Mouse (Mus musculus) intestine, embryonic 15.5 days (tissue): ENCODE measurements around the gene Hmox2. TPM values are rescaled to one million over a fixed set of nuclear protein-coding genes. Genes with fewer than 3 reads are reported as not detected.
A peak's percentile ranks its signal among the peaks of the same experiment; 100 is the strongest.

ENCODE experiments used
- ATAC-seq: fragments of 200-750 bp; cut with Nextera tagmentation; 2 replicates; pipeline ENCODE4 v1.8.0; 2017; ENCODE audit warnings: moderate TSS enrichment, moderate library complexity
- H3K27ac ChIP-seq: fragments of 300-500 bp; sonication (generic); 2 replicates; pipeline ENCODE4 v1.5.1; 2015; ENCODE audit warnings: mild to moderate bottlenecking, inconsistent platforms
- H3K27me3 ChIP-seq: fragments of 300-500 bp; sonication (generic); replicated peaks from 2 replicates; pipeline ENCODE4 v1.6.1; 2015; ENCODE audit warnings: inconsistent platforms
- H3K36me3 ChIP-seq: fragments of 300-500 bp; sonication (generic); 2 replicates; pipeline ENCODE4 v1.6.1; 2015; ENCODE audit warnings: inconsistent platforms
- H3K4me1 ChIP-seq: fragments of 300-500 bp; sonication (generic); replicated peaks from 2 replicates; pipeline ENCODE4 v1.6.1; 2015; ENCODE audit warnings: inconsistent platforms
- H3K4me2 ChIP-seq: fragments of 300-500 bp; sonication (generic); replicated peaks from 2 replicates; pipeline ENCODE4 v1.6.1; 2015; ENCODE audit warnings: mild to moderate bottlenecking, inconsistent platforms
- H3K4me3 ChIP-seq: fragments of 300-500 bp; sonication (generic); replicated peaks from 2 replicates; pipeline ENCODE4 v1.5.1; 2015; ENCODE audit warnings: inconsistent platforms
- H3K9ac ChIP-seq: fragments of 300-500 bp; sonication (generic); 2 replicates; pipeline ENCODE4 v1.6.1; 2015; ENCODE audit warnings: inconsistent platforms
- H3K9me3 ChIP-seq: fragments of 300-500 bp; sonication (generic); 2 replicates; pipeline ENCODE4 v1.6.1; 2016; ENCODE audit warnings: inconsistent platforms
- WGBS: fragments of 180-500 bp; shearing (Covaris S2); methylation state at CpG from one replicate; pipeline ENCODE4 v1.1.7; 2015; 5-methylcytosine and 5-hydroxymethylcytosine counted together
- polyA plus RNA-seq: library from polyadenylated mRNA; unstranded; fragments of >200 nt; fragmentation: Nextera tagmentation; extraction: Ambion mirVana; gene quantifications from 2 replicates; pipeline ENCODE4 v1.2.1, GENCODE M21; 2015

The Hmox2 gene
- polyA plus RNA-seq, 1 experiment from 2014 or later, result 90.4 TPM

DNA sequence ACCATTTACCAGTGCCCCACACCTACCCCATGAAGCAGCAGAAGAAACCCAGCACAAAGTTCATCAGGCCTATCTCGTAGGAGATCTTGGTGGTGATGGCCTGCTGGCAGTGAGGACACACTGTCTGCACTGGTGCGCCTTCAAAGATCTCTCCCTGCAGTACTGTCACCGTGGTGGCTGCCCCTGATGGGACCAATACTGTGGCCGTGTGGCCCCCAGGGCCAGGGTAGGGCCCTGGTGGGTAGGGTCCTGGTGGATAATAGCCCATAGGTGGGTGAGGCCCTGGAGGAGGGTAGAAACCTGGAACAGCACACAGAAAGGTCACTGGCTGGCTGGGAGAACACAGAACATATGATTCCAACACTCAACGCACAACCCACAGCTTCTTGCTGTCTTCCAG, 42.6 kb downstream of the Hmox2 start:
- H3K9me3 ChIP-seq, result no peaks in the 10 kb centered on the region
- peaks cover 10% of the 10 kb centered on the region; the same call in 1 of the 2 replicates for H3K4me1 ChIP-seq
- no peak overlapping the region for H3K4me2 ChIP-seq
- H3K4me3 ChIP-seq, result no peak overlapping the region
- H3K27me3 ChIP-seq, result no peaks in the 10 kb centered on the region
- WGBS, result 93% methylated on average over 5 of the region's 5 CpGs
- ATAC-seq, result no peak
- no peak overlapping the region for H3K27ac ChIP-seq
- H3K9ac ChIP-seq, result no peak overlapping the region
- peaks cover 42% of the 10 kb centered on the region for H3K36me3 ChIP-seq

DNA sequence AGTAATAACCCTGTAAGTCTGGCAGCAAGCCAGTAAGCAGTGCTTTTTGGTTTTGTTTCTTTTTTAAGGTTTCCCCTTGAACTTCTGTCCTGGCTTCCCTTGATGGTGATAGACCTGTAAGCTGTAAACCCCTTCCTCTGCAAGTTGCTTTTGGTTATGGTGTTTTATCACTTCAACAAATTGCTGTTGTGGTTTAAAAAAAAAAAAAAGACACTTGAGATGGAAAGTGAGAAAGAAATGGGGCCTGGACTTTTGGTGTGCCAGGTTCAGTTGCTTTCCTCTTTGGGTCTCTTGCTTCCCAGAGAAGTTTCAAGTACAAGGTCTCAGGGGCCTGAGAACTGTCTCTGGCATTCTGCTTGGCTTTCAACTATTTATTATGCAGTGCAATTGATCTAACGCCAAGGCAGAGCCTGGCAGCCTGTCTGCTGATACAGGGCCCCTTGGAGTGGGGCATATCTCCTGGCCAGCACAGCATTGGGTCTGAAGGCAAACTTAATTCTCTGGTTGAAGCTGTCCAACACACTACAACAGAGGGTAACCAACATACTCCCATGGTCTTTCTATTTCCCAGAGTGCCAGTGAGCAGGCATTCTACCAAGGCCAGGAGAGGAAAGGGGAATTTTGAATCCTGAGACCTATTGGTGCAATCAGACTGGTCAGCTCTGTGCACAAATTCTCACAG, 47.3 kb downstream of the Hmox2 start:
- Histone ChIP-seq H3K27me3 (no peaks in the 10 kb centered on the region), H3K36me3 (peaks cover 17% of the 10 kb centered on the region), H3K4me1 (peaks cover 20% of the 10 kb centered on the region), H3K9ac (no peak overlapping the region), H3K4me3 (no peak overlapping the region), H3K27ac (no peak overlapping the region), H3K9me3 (no peaks in the 10 kb centered on the region), H3K4me2 (no peak overlapping the region)
- ATAC-seq, result no peak
- WGBS, result 29% methylated on average over 1 of the region's 1 CpGs

DNA sequence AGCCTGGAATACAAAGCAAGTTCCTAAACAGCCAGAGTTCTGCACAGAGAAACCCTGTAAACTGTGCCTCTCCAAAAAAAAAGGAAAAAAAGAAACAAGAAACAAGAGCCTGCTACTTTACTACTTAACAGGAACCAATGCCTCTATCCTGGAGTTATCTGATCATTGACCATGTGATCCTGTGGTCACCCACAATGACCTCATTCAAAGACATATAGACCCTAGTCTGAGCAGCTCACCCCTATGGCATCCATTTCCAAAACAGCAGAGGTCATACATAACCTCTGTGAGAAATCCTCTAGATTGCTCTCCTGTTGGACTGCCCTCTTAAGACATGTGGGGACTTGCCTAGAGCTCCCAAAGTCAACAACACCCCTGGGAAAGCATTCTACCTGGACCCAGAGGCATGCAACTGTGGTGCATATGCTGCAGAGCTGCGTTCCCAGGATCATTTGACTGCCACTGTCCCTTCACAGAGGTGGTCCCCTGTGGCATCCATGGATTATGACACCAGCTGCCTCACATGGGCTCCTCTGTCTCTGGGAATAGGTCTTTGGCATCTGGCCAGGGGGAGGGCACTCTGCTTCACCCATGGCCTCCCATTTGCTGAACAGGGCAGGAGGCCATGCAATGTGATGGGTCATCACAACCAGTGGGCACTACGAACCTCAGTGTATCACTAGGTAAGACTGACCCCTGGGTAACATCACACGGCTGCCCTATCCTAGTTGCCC, 51.2 kb downstream of the Hmox2 start:
- H3K4me1 ChIP-seq, result peaks cover 21% of the 10 kb centered on the region
- 0 out of 2 replicates have a peak overlapping the region, but pooled peaks have one; percentile 1 for H3K27ac ChIP-seq
- 92% methylated on average over 3 of the region's 3 CpGs for whole genome bisulfite sequencing
- H3K27me3 ChIP-seq, result no peaks in the 10 kb centered on the region
- H3K9ac ChIP-seq, result no peak overlapping the region
- H3K4me3 ChIP-seq, result no peak overlapping the region
- no peaks in the 10 kb centered on the region for H3K9me3 ChIP-seq
- H3K36me3 ChIP-seq, result no peaks in the 10 kb centered on the region
- H3K4me2 ChIP-seq, result no peak overlapping the region
- peak; percentile 4 for ATAC-seq

DNA sequence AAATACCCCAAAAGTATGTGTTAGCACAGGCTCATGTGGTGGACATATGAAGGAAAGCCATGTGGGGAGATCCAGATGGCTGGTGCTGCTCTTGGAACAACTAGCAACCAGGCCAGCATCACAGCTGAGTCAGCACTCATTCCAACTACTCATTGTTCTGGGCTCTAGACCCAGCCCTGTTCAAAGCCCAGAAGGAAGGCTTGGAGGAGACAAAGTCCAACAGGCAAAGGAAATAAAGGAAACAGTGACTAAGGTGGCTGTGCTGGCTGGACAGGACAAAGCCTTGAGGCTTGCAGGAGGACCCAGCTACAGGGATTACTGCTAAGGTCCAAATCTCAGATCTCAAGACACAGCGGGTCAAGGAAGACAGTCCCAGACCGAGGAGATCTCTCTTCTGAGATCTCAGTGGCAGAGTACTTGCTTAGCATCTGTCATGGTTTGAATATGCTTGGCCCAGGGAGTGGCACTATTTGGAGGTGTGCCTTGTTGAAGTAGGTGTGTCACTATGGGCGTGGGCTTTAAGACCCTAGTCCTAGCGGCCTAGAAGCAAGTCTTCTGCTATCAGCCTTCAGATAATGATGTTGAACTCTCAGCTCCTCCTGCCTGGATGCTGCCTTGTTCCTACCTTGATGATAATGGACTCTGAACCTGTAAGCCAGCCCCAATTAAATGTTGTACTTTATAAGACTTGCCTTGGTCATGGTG, 51.9 kb downstream of the Hmox2 start:
- WGBS, result 70% methylated on average over 4 of the region's 4 CpGs
- H3K27me3 ChIP-seq, result no peaks in the 10 kb centered on the region
- ATAC-seq, result peak; percentile 90
- H3K9ac ChIP-seq, result no peak overlapping the region
- peak overlapping the region; percentile 66 for H3K27ac ChIP-seq
- H3K9me3 ChIP-seq, result no peaks in the 10 kb centered on the region
- no peaks in the 10 kb centered on the region for H3K36me3 ChIP-seq
- no peak overlapping the region for H3K4me3 ChIP-seq
- 0 out of 2 replicates have a peak overlapping the region, but pooled peaks have one; percentile 19 for H3K4me2 ChIP-seq
- H3K4me1 ChIP-seq, result peaks cover 17% of the 10 kb centered on the region

- no peak overlapping the region for H3K4me2 ChIP-seq
- no peak overlapping the region for H3K4me3 ChIP-seq
- peaks cover 10% of the 10 kb centered on the region; the same call in 1 of the 2 replicates for H3K4me1 ChIP-seq
- 91% methylated on average over 4 of the region's 4 CpGs for WGBS
- H3K9me3 ChIP-seq, result no peaks in the 10 kb centered on the region
- ATAC-seq, result no peak
- H3K9ac ChIP-seq, result no peak overlapping the region
- no peaks in the 10 kb centered on the region for H3K36me3 ChIP-seq
- H3K27me3 ChIP-seq, result no peaks in the 10 kb centered on the region
- H3K27ac ChIP-seq, result no peak overlapping the region
Measured at GRCm38 (mm10) chr16:4778940-4779339, 52.8 kb downstream of the Hmox2 start.

DNA sequence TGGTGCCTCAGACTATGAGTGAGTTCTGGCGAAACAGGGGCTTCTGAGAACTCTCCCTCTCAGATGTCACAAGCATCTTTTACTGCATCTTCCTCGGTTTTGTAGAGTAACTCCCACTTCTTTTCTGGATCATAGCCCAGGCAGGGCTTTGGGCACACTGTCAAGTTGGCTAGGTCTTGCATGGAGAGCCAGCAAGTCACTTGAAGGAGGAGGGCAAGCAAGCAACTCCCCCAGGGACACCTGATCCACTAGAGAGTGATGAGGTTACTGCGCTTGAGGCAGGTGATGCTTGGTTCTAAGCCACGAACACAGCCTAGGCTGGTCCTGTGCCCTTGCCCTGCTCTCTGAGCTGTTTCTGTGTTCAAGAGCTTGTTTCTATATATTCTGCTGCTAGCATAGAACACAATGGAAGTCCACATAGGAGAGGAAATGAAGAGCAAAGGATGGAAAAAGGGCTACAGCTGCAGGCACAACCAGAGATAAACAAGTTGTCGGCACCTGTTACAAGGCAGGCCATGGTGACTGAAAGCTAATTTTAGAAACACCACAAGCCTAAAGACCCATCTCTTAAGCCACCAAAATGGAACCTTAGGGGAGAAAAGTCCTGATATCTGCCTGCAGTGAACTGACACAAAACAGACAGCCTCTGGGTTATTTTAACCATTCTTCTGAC, 55.5 kb downstream of the Hmox2 start:
- Histone ChIP-seq H3K4me1 (peaks cover 21% of the 10 kb centered on the region), H3K27ac (no peak overlapping the region), H3K9me3 (no peaks in the 10 kb centered on the region), H3K4me3 (no peak overlapping the region), H3K4me2 (no peak overlapping the region), H3K9ac (no peak overlapping the region), H3K36me3 (no peaks in the 10 kb centered on the region), H3K27me3 (no peaks in the 10 kb centered on the region)
- no peak for ATAC-seq
- 68% methylated on average over 5 of the region's 5 CpGs for WGBS

GRCm38 (mm10) chr16:4782515-4782914, 56.4 kb downstream of the Hmox2 start:
- no peak for ATAC-seq
- Histone ChIP-seq H3K4me1 (peaks cover 22% of the 10 kb centered on the region), H3K27me3 (no peaks in the 10 kb centered on the region), H3K4me3 (no peak overlapping the region), H3K4me2 (no peak overlapping the region), H3K9ac (no peak overlapping the region), H3K27ac (no peak overlapping the region), H3K36me3 (no peaks in the 10 kb centered on the region), H3K9me3 (no peaks in the 10 kb centered on the region)

GRCm38 (mm10) chr16:4785706-4786105, 59.5 kb downstream of the Hmox2 start:
- H3K4me3 ChIP-seq, result no peak overlapping the region
- no peak for ATAC-seq

DNA sequence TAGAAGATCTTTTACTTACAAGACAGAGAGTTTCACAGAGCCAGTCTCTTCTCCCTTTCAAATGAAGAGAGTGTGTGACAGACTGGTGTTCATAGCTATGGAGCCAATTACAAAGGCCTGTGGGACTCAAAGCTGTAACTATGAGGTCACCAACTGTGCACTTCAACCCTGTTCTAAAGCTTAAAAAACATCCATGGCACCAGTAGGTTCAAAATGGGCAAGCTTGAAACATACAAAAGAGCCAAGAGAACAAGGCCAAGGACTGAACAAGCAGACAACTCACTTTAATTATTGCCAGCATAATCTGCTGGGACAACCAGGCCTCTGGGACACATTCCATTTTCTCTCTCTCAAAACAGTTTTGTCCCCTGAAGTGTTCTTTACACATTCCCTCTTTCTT, 62.0 kb downstream of the Hmox2 start:
- Histone ChIP-seq H3K27me3 (no peaks in the 10 kb centered on the region), H3K9me3 (no peaks in the 10 kb centered on the region), H3K4me2 (peak overlapping the region; percentile 75), H3K27ac (no peak overlapping the region), H3K9ac (no peak overlapping the region), H3K4me1 (peaks cover 23% of the 10 kb centered on the region), H3K36me3 (no peaks in the 10 kb centered on the region), H3K4me3 (peak overlapping the region; percentile 9; the same call in 1 of the 2 replicates)
- no peak for ATAC-seq

More at GRCm38 (mm10) chr16:4785706-4786105, 59.5 kb downstream of the Hmox2 start:
- Histone ChIP-seq H3K36me3 (no peaks in the 10 kb centered on the region), H3K27ac (no peak overlapping the region), H3K4me1 (peaks cover 23% of the 10 kb centered on the region), H3K9me3 (no peaks in the 10 kb centered on the region), H3K4me2 (no peak overlapping the region), H3K27me3 (no peaks in the 10 kb centered on the region), H3K9ac (no peak overlapping the region)
- 58% methylated on average over 4 of the region's 4 CpGs for WGBS

GRCm38 (mm10) chr16:4789311-4789768, 63.2 kb downstream of the Hmox2 start:
- peak overlapping the region; percentile 83 for H3K9ac ChIP-seq
- H3K36me3 ChIP-seq, result no peaks in the 10 kb centered on the region
- no peaks in the 10 kb centered on the region for H3K27me3 ChIP-seq
- ATAC-seq, result peak; percentile 58
- WGBS, result under 1% methylated on average over 29 of the region's 29 CpGs
- no peaks in the 10 kb centered on the region for H3K9me3 ChIP-seq
- peak overlapping the region; percentile 99 for H3K27ac ChIP-seq
- H3K4me3 ChIP-seq, result peak overlapping the region; percentile 78
- peaks cover 23% of the 10 kb centered on the region for H3K4me1 ChIP-seq
- peak overlapping the region; percentile 75 for H3K4me2 ChIP-seq

DNA sequence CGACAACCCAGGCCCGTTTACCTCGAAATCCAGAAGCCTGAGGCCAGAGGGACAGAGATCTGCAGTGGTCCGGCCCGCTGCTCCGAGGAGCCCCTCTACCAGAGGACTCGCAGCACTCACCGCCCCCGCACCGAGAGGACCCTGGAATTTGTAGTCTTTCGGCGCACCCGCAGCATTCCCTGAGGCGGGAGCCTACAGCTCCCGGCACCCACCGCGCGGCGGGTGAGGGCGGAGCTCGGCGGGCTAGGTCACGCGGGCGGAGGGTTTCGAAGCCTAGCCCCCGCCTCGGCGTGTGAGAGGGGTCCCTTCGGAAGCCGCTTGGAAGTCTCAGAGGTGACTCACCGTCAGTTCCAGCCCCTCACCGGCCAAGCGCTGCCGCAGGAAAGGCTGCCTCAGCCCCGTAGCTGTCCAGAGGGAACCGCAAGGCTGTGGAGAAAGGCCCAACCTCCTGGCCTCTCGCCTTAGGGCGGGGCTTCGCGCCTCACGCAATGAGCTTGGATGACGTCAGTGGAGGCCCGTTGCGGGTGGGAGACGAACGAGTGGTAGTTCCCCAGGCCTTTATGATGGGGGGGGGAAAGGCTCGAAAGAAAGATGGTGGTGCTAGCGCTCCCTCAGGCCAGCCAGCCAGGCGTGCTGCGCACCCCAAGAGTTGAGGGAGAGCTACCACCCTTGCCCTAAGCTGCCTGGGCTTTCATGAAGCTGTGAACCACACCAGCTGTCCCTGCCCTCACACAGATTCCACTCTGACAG, 63.8 kb downstream of the Hmox2 start, which contains the start of gene Cdip1:
Gene Cdip1, minus strand, starts transcription at position 483 of the 750 bp plus-strand sequence.
- Histone ChIP-seq H3K27me3 (no peaks in the 10 kb centered on the region), H3K27ac (peak within 1 kb of the TSS; percentile 99), H3K4me1 (peaks cover 20% of the 10 kb centered on the region), H3K36me3 (no peaks in the 10 kb centered on the region), H3K9ac (peak within 1 kb of the TSS; percentile 83), H3K9me3 (no peaks in the 10 kb centered on the region), H3K4me3 (peak within 1 kb of the TSS; percentile 78), H3K4me2 (peak within 1 kb of the TSS; percentile 84)
- ATAC-seq, result peak; percentile 98
- under 1% methylated on average over 51 of the region's 51 CpGs for WGBS
